Mouse (Mus musculus) liver, embryonic 12.5 days (tissue): ENCODE results near the gene Slc25a20. TPM values are rescaled to one million over a fixed set of nuclear protein-coding genes. Genes with fewer than 3 reads are reported as not detected.

Source experiments
- ATAC-seq: fragments of 200-750 bp; cut with Nextera tagmentation; 2 replicates; pipeline ENCODE4 v1.8.0; 2017; ENCODE audit warnings: moderate number of reproducible peaks, mild to moderate bottlenecking, moderate library complexity
- H3K27ac ChIP-seq: fragments of 300-500 bp; sonication (generic); 2 replicates; pipeline ENCODE4 v1.5.1; 2016; ENCODE audit warnings: mild to moderate bottlenecking
- H3K27me3 ChIP-seq: fragments of 300-500 bp; sonication (generic); replicated peaks from 2 replicates; pipeline ENCODE4 v1.6.1; 2016; ENCODE audit warnings: mild to moderate bottlenecking, moderate library complexity
- H3K36me3 ChIP-seq: fragments of 300-500 bp; sonication (generic); 2 replicates; pipeline ENCODE4 v1.6.1; 2016; ENCODE audit warnings: mild to moderate bottlenecking, moderate library complexity
- H3K4me1 ChIP-seq: fragments of 300-500 bp; sonication (generic); 2 replicates; pipeline ENCODE4 v1.6.1; 2016
- H3K4me2 ChIP-seq: fragments of 300-500 bp; sonication (generic); 2 replicates; pipeline ENCODE4 v1.6.1; 2016; ENCODE audit warnings: mild to moderate bottlenecking, moderate library complexity
- H3K4me3 ChIP-seq: fragments of 300-500 bp; sonication (generic); 2 replicates; pipeline ENCODE4 v1.5.1; 2016; ENCODE audit warnings: mild to moderate bottlenecking, moderate library complexity
- H3K9ac ChIP-seq: fragments of 300-500 bp; sonication (generic); 2 replicates; pipeline ENCODE4 v1.6.1; 2016; ENCODE audit warnings: mild to moderate bottlenecking, moderate library complexity
- H3K9me3 ChIP-seq: fragments of 300-500 bp; sonication (generic); replicated peaks from 2 replicates; pipeline ENCODE4 v1.6.1; 2016; ENCODE audit warnings: mild to moderate bottlenecking, moderate library complexity
- WGBS: fragments of 180-500 bp; shearing (Covaris S2); methylation state at CpG from one replicate; pipeline ENCODE4 v1.1.7; 2016; ENCODE audit not compliant: insufficient replicate concordance; 5-methylcytosine and 5-hydroxymethylcytosine counted together
- microRNA-seq: library from miRNA; unstranded; fragments of <30 nt; microRNA quantifications from one replicate; pipeline ENCODE4, GENCODE M21; 2017
- polyA plus RNA-seq: library from polyadenylated mRNA; unstranded; fragments of >200 nt; fragmentation: Nextera tagmentation; extraction: Ambion mirVana; gene quantifications from 2 replicates; pipeline ENCODE4 v1.2.1, GENCODE M21; 2016

The Slc25a20 gene
- polyA plus RNA-seq, 1 experiment from 2014 or later, result 26.7 TPM

GRCm38 (mm10) chr9:108707212-108707611 lies 45.3 kb downstream of the Slc25a20 start:
- WGBS, result 74% methylated on average over 2 of the region's 2 CpGs
- no peaks in the 10 kb centered on the region for H3K36me3 ChIP-seq

GRCm38 (mm10) chr9:108708833-108709232 lies 46.9 kb downstream of the Slc25a20 start:
- Histone ChIP-seq H3K9ac (no peak overlapping the region), H3K4me2 (no peak overlapping the region), H3K4me1 (0 out of 2 replicates have a peak, but pooled peaks cover 5% of the 10 kb centered on the region), H3K27ac (no peak overlapping the region), H3K9me3 (no peaks in the 10 kb centered on the region), H3K36me3 (no peaks in the 10 kb centered on the region), H3K4me3 (no peak overlapping the region), H3K27me3 (no peaks in the 10 kb centered on the region)
- no peak for ATAC-seq
- WGBS, result 77% methylated on average over 8 of the region's 8 CpGs

More at GRCm38 (mm10) chr9:108707212-108707611, 45.3 kb downstream of the Slc25a20 start:
- ATAC-seq, result no peak
- no peak overlapping the region for H3K4me2 ChIP-seq
- no peak overlapping the region for H3K4me3 ChIP-seq
- H3K4me1 ChIP-seq, result 0 out of 2 replicates have a peak, but pooled peaks cover 5% of the 10 kb centered on the region
- H3K27ac ChIP-seq, result no peak overlapping the region
- H3K9me3 ChIP-seq, result no peaks in the 10 kb centered on the region
- H3K9ac ChIP-seq, result no peak overlapping the region
- H3K27me3 ChIP-seq, result no peaks in the 10 kb centered on the region

GRCm38 (mm10) chr9:108710767-108711166 lies 48.9 kb downstream of the Slc25a20 start:
- Histone ChIP-seq H3K4me1 (0 out of 2 replicates have a peak, but pooled peaks cover 5% of the 10 kb centered on the region), H3K27me3 (no peaks in the 10 kb centered on the region), H3K27ac (no peak overlapping the region), H3K9ac (no peak overlapping the region), H3K4me2 (no peak overlapping the region), H3K9me3 (no peaks in the 10 kb centered on the region), H3K4me3 (no peak overlapping the region), H3K36me3 (no peaks in the 10 kb centered on the region)
- no peak for ATAC-seq
- 76% methylated on average over 7 of the region's 7 CpGs for WGBS

GRCm38 (mm10) chr9:108716199-108716598 lies 54.3 kb downstream of the Slc25a20 start:
- no peak overlapping the region for H3K9ac ChIP-seq

GRCm38 (mm10) chr9:108723751-108724150 lies 61.9 kb downstream of the Slc25a20 start:
- no peaks in the 10 kb centered on the region for H3K27me3 ChIP-seq
- H3K4me2 ChIP-seq, result no peak overlapping the region
- no peak overlapping the region for H3K4me3 ChIP-seq
- no peak overlapping the region for H3K9ac ChIP-seq
- no peak for ATAC-seq
- no peaks in the 10 kb centered on the region for H3K4me1 ChIP-seq
- H3K9me3 ChIP-seq, result no peaks in the 10 kb centered on the region
- H3K36me3 ChIP-seq, result peaks cover 21% of the 10 kb centered on the region; the same call in 1 of the 2 replicates
- WGBS, result 70% methylated on average over 2 of the region's 2 CpGs
- H3K27ac ChIP-seq, result no peak overlapping the region

More at GRCm38 (mm10) chr9:108716199-108716598, 54.3 kb downstream of the Slc25a20 start:
- no peak overlapping the region for H3K4me2 ChIP-seq
- H3K9me3 ChIP-seq, result no peaks in the 10 kb centered on the region
- WGBS, result 64% methylated on average over 4 of the region's 4 CpGs
- no peaks in the 10 kb centered on the region for H3K4me1 ChIP-seq
- no peak overlapping the region for H3K27ac ChIP-seq
- peaks cover 13% of the 10 kb centered on the region; the same call in 1 of the 2 replicates for H3K36me3 ChIP-seq
- ATAC-seq, result no peak
- H3K27me3 ChIP-seq, result no peaks in the 10 kb centered on the region
- H3K4me3 ChIP-seq, result no peak overlapping the region

- Histone ChIP-seq H3K4me2 (no peak overlapping the region), H3K4me3 (no peak overlapping the region), H3K9ac (no peak overlapping the region), H3K27ac (no peak overlapping the region), H3K9me3 (no peaks in the 10 kb centered on the region), H3K27me3 (no peaks in the 10 kb centered on the region), H3K4me1 (no peaks in the 10 kb centered on the region), H3K36me3 (peaks cover 7% of the 10 kb centered on the region; the same call in 1 of the 2 replicates)
- 77% methylated on average over 5 of the region's 5 CpGs for WGBS
- no peak for ATAC-seq
Observed at GRCm38 (mm10) chr9:108726116-108726515, 64.2 kb downstream of the Slc25a20 start.

GRCm38 (mm10) chr9:108729050-108729449 lies 67.2 kb downstream of the Slc25a20 start:
- peaks cover 12% of the 10 kb centered on the region for H3K36me3 ChIP-seq
- no peak overlapping the region for H3K27ac ChIP-seq
- no peaks in the 10 kb centered on the region for H3K27me3 ChIP-seq
- H3K9me3 ChIP-seq, result no peaks in the 10 kb centered on the region
- no peaks in the 10 kb centered on the region for H3K4me1 ChIP-seq
- no peak for ATAC-seq
- no peak overlapping the region for H3K4me3 ChIP-seq
- H3K4me2 ChIP-seq, result no peak overlapping the region
- H3K9ac ChIP-seq, result no peak overlapping the region

- Histone ChIP-seq H3K9me3 (no peaks in the 10 kb centered on the region), H3K27me3 (no peaks in the 10 kb centered on the region), H3K9ac (no peak overlapping the region), H3K4me3 (no peak overlapping the region), H3K4me2 (no peak overlapping the region), H3K27ac (no peak overlapping the region), H3K36me3 (peaks cover 29% of the 10 kb centered on the region), H3K4me1 (no peaks in the 10 kb centered on the region)
- ATAC-seq, result no peak
Observed at GRCm38 (mm10) chr9:108732462-108732861, 70.6 kb downstream of the Slc25a20 start.

Small RNA genes within 50 kb of the gene (microRNA-seq; reads per million reads assigned to microRNA genes)
- gene Gm26298, result not detected

Other genes starting within 250 kb of the Slc25a20 start
- gene Ccdc36, start 233.6 kb upstream of the Slc25a20 start, polyA plus RNA-seq, result 0.55 TPM in 2 replicates
- gene BC048562, start 225.6 kb upstream of the Slc25a20 start, polyA plus RNA-seq, result not detected in 2 replicates
- 28.5 and 32.9 TPM in 2 replicates for gene Ccdc71, start 201.6 kb upstream of the Slc25a20 start, polyA plus RNA-seq
- 17.7 and 18.8 TPM in 2 replicates for gene Klhdc8b, start 200.5 kb upstream of the Slc25a20 start, polyA plus RNA-seq
- gene Lamb2, start 182.4 kb upstream of the Slc25a20 start, polyA plus RNA-seq, result 9.8 and 10.9 TPM in 2 replicates
- gene Usp19, start 171.5 kb upstream of the Slc25a20 start, polyA plus RNA-seq, result 48.0 and 52.1 TPM in 2 replicates
- 74.4 and 79.9 TPM in 2 replicates for gene Qars, start 154.4 kb upstream of the Slc25a20 start, polyA plus RNA-seq
- gene Qrich1, start 145.3 kb upstream of the Slc25a20 start, polyA plus RNA-seq, result 78.6 and 81.6 TPM in 2 replicates
- 173 and 184 TPM in 2 replicates for gene Impdh2, start 101.8 kb upstream of the Slc25a20 start, polyA plus RNA-seq
- 34.8 and 38.9 TPM in 2 replicates for gene Ndufaf3, start 94.7 kb upstream of the Slc25a20 start, polyA plus RNA-seq
- gene Dalrd3, start 92.2 kb upstream of the Slc25a20 start, polyA plus RNA-seq, result 52.7 and 58.9 TPM in 2 replicates
- 28.3 and 29.3 TPM in 2 replicates for gene Wdr6, start 83.3 kb upstream of the Slc25a20 start, polyA plus RNA-seq
- 1.1 and 1.4 TPM in 2 replicates for gene P4htm, start 64.4 kb upstream of the Slc25a20 start, polyA plus RNA-seq
- 40.4 and 41.3 TPM in 2 replicates for gene Arih2, start 12.7 kb upstream of the Slc25a20 start, polyA plus RNA-seq
- 15.5 and 17.5 TPM in 2 replicates for gene Prkar2a, start 27.2 kb downstream of the Slc25a20 start, polyA plus RNA-seq
- 15.7 and 20.3 TPM in 2 replicates for gene Ip6k2, start 121.7 kb downstream of the Slc25a20 start, polyA plus RNA-seq
- gene Nckipsd, start 146.3 kb downstream of the Slc25a20 start, polyA plus RNA-seq, result 5.6 and 9.1 TPM in 2 replicates
- gene Celsr3, start 164.2 kb downstream of the Slc25a20 start, polyA plus RNA-seq, result 0.13 and 0.15 TPM in 2 replicates
- gene Slc26a6, start 191.2 kb downstream of the Slc25a20 start, polyA plus RNA-seq, result 6.9 and 9.0 TPM in 2 replicates